Mouse (Mus musculus): ENCODE data around the gene Plekho1. TPM values are rescaled to one million over a fixed set of nuclear protein-coding genes. Genes with fewer than 3 reads are reported as not detected.
"Not testable (repeated sequence)": the region's sequence is repeated elsewhere in the genome, so short reads cannot be mapped to it uniquely, and the experiment has no call there.

The Plekho1 gene
- polyA plus RNA-seq, 1 experiment from 2014 or later = 72.8 TPM

DNA sequence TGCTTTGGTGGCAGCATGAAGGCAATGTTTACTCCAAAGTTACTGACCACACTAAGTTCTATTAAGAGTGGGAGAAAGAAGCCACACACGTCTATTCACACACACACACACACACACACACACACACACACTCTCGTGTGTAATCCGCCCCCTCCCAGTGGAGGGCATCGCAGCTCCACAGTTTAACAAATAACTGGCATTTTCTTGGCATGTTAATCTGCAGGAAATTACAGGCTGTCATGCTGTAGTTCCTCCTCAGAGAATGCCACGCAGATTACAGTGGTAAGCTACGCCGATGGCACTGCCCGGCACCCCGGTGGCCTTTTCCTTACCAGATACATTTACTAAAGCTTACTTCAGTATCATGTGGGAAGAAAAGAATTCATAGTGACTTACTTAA lies 17.5 kb downstream of the Plekho1 start:
- no peak for DNase-seq (ENCODE audit: low spot score)
- WGBS = 89% methylated on average over 9 of the region's 9 CpGs
- Histone ChIP-seq H3K4me2 (ENCODE audit: low read depth) (no peak overlapping the region), H3K27me3 (ENCODE audit: control insufficient read depth, insufficient read depth, low read length) (no peaks in the 10 kb centered on the region), H3K9me3 (ENCODE audit: control insufficient read depth, low read length) (no peaks in the 10 kb centered on the region), H3K36me3 (ENCODE audit: control insufficient read depth, insufficient read depth, low read length) (no peaks in the 10 kb centered on the region), H3K9ac (ENCODE audit: low read length) (no peak overlapping the region), H3K4me3 (ENCODE audit: low read depth, low read length) (no peak overlapping the region), H3K27ac (ENCODE audit: low read depth, low read length) (no peak overlapping the region), H3K4me1 (ENCODE audit: control insufficient read depth, insufficient read depth, low read length) (peaks cover 8% of the 10 kb centered on the region)
- ATAC-seq (ENCODE audit: insufficient read depth, low FRiP score, low TSS enrichment) = no peak

DNA sequence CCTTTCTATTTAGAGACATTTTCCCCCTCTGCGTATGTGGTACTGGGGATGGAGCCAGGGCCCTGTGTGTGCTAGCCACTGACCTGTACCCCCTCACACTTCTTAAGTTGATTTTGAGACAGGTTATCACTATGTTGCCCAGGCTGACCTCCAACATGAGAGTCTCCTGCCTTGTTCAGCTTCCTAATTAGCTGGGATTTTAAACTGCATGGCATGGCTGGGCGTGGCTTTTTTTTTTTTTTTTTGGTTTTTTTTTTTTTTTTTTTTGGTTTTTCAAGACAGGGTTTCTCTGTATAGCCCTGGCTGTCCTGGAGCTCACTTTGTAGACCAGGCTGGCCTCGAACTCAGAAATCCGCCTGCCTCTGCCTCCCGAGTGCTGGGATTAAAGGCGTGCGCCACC lies 18.2 kb downstream of the Plekho1 start:
- not testable (repeated sequence) for H3K4me1 ChIP-seq (ENCODE audit: control insufficient read depth, insufficient read depth, low read length); H3K27ac ChIP-seq (ENCODE audit: low read depth, low read length); H3K4me3 ChIP-seq (ENCODE audit: low read depth, low read length); H3K36me3 ChIP-seq (ENCODE audit: control insufficient read depth, insufficient read depth, low read length); H3K4me2 ChIP-seq (ENCODE audit: low read depth); H3K9ac ChIP-seq (ENCODE audit: low read length); H3K27me3 ChIP-seq (ENCODE audit: control insufficient read depth, insufficient read depth, low read length); DNase-seq (ENCODE audit: low spot score); ATAC-seq (ENCODE audit: insufficient read depth, low FRiP score, low TSS enrichment); H3K9me3 ChIP-seq (ENCODE audit: control insufficient read depth, low read length)
- WGBS = 94% methylated on average over 5 of the region's 7 CpGs

DNA sequence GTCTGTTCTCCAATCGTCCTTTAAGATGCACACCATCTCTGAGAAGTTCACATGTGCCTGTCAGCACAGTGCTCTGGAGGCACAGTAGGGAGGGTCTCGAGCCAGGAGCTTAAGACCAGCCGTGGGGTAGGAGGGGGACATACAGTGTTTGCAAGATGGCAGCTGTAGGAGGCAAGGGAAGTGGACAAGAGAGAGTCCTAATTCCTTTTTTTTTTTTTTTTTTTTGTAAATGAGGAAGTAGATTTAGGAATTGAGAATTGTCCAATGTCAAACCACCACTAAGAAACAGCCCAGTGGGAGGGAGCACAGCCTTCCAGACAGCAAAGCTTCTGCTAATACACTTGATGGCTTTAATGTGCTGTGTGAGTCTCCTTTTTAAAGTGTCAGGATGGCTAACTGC lies 18.7 kb downstream of the Plekho1 start:
- 68% methylated on average over 3 of the region's 3 CpGs for WGBS
- DNase-seq (ENCODE audit: low spot score) = no peak
- H3K36me3 ChIP-seq (ENCODE audit: control insufficient read depth, insufficient read depth, low read length) = no peaks in the 10 kb centered on the region
- H3K27me3 ChIP-seq (ENCODE audit: control insufficient read depth, insufficient read depth, low read length) = no peaks in the 10 kb centered on the region
- H3K4me3 ChIP-seq (ENCODE audit: low read depth, low read length) = no peak overlapping the region
- H3K4me1 ChIP-seq (ENCODE audit: control insufficient read depth, insufficient read depth, low read length) = peaks cover 14% of the 10 kb centered on the region
- H3K27ac ChIP-seq (ENCODE audit: low read depth, low read length) = no peak overlapping the region
- no peaks in the 10 kb centered on the region for H3K9me3 ChIP-seq (ENCODE audit: control insufficient read depth, low read length)
- H3K9ac ChIP-seq (ENCODE audit: low read length) = no peak overlapping the region
- no peak for ATAC-seq (ENCODE audit: insufficient read depth, low FRiP score, low TSS enrichment)
- H3K4me2 ChIP-seq (ENCODE audit: low read depth) = no peak overlapping the region

DNA sequence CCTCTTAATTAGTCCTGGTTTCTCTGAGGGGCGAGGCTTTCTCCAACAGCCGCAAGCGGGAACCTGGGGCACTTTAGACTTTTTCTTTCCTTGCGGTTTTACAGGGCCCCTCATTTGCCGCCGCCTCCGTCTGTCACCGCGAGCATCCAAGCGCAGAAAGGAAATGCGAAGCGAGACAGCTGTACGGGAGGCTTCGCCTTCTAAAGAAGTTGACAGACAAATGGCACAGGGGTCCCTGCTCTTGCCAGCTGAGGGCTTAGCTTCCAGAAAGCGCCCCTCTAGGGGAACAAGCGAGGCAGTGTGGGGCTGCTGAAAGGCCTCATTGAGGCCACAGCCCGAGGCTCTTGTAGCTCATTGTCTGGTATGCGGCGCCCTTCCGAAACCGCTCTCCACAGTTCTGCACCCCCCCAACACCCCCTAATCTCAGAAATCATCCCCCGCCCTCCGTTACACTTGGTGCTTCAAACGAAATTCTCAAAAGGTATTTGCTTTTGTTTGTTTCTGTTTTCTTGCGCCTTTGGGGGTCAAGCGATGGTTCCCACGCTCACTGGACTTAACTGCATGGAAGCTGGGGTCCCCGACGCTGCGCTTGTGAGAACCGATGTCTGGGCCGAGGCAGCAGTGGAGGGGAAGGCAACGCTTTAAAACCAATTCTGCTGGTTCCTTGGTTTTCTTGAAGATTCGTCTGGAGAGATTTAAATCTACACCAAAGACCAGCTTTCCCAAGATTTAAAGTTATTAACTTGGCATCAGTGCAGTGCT lies 22.7 kb downstream of the Plekho1 start:
- ATAC-seq (ENCODE audit: insufficient read depth, low FRiP score, low TSS enrichment) (peak; percentile 96), DNase-seq (ENCODE audit: low spot score) (peak; percentile 84)
- Histone ChIP-seq H3K27me3 (ENCODE audit: control insufficient read depth, insufficient read depth, low read length) (no peaks in the 10 kb centered on the region), H3K9ac (ENCODE audit: low read length) (peak overlapping the region; percentile 44), H3K9me3 (ENCODE audit: control insufficient read depth, low read length) (no peaks in the 10 kb centered on the region), H3K4me3 (ENCODE audit: low read depth, low read length) (0 out of 2 replicates have a peak overlapping the region, but pooled peaks have one; percentile 0), H3K4me2 (ENCODE audit: low read depth) (peak overlapping the region; percentile 47), H3K36me3 (ENCODE audit: control insufficient read depth, insufficient read depth, low read length) (no peaks in the 10 kb centered on the region), H3K27ac (ENCODE audit: low read depth, low read length) (peak overlapping the region; percentile 78), H3K4me1 (ENCODE audit: control insufficient read depth, insufficient read depth, low read length) (peaks cover 14% of the 10 kb centered on the region)
- WGBS = 2% methylated on average over 34 of the region's 34 CpGs

DNA sequence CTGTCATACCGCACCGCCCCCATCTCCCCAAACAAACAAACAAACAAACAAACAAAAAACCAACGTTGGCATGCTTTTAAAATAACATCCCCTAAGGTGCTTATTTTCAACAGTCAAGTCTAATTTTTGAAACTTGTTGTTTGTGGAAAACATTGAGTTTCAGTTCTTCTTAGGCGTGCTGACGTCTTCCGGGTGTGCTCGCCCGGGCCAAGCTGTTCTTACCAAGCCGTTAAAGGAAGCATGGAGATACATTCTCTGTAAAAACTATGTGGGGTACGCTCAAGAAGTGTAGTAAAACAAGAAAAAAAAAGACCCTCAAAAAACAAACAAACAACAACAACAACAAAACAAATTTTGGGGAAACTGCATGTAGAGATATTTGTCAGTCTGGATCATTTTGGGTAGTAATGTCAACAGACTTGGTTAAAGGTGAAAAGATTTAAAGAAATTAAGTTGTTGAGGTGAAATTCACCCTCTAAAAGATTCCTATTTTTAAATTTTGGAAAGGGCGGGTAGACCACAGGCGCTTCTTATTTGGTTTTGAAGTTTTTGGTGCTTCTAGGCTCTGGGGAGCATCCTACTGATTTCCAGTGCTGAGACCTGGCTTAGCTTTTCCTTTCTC lies 23.4 kb downstream of the Plekho1 start:
- 0 out of 2 replicates have a peak overlapping the region, but pooled peaks have one; percentile 0 for H3K4me3 ChIP-seq (ENCODE audit: low read depth, low read length)
- no peak for ATAC-seq (ENCODE audit: insufficient read depth, low FRiP score, low TSS enrichment)
- no peaks in the 10 kb centered on the region for H3K36me3 ChIP-seq (ENCODE audit: control insufficient read depth, insufficient read depth, low read length)
- H3K27ac ChIP-seq (ENCODE audit: low read depth, low read length) = peak overlapping the region; percentile 78
- peaks cover 14% of the 10 kb centered on the region for H3K4me1 ChIP-seq (ENCODE audit: control insufficient read depth, insufficient read depth, low read length)
- DNase-seq (ENCODE audit: low spot score) = no peak
- H3K9ac ChIP-seq (ENCODE audit: low read length) = peak overlapping the region; percentile 44
- H3K27me3 ChIP-seq (ENCODE audit: control insufficient read depth, insufficient read depth, low read length) = no peaks in the 10 kb centered on the region
- H3K4me2 ChIP-seq (ENCODE audit: low read depth) = peak overlapping the region; percentile 47
- 75% methylated on average over 12 of the region's 12 CpGs for WGBS
- H3K9me3 ChIP-seq (ENCODE audit: control insufficient read depth, low read length) = no peaks in the 10 kb centered on the region

DNA sequence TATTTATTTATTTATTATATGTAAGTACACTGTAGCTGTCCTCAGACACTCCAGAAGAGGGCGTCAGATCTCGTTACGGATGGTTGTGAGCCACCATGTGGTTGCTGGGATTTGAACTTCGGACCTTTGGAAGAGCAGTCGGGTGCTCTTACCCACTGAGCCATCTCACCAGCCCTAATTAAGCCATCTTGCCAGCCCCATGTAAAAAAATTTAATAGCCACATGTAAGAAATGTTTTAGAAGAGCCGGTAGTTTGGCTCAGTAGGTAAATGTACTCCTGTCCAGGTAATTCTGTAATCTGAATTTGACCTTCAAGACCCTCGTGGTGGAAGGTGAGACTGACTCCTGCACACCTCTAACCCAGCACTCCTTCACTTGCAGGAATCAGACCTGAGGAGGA lies 25.1 kb downstream of the Plekho1 start:
- H3K27me3 ChIP-seq (ENCODE audit: control insufficient read depth, insufficient read depth, low read length); H3K4me3 ChIP-seq (ENCODE audit: low read depth, low read length); H3K9ac ChIP-seq (ENCODE audit: low read length); DNase-seq (ENCODE audit: low spot score); ATAC-seq (ENCODE audit: insufficient read depth, low FRiP score, low TSS enrichment); H3K9me3 ChIP-seq (ENCODE audit: control insufficient read depth, low read length); H3K4me2 ChIP-seq (ENCODE audit: low read depth); H3K27ac ChIP-seq (ENCODE audit: low read depth, low read length); H3K36me3 ChIP-seq (ENCODE audit: control insufficient read depth, insufficient read depth, low read length): not testable (repeated sequence)
- 61% methylated on average over 6 of the region's 7 CpGs for WGBS
- peaks cover 14% of the 10 kb centered on the region for H3K4me1 ChIP-seq (ENCODE audit: control insufficient read depth, insufficient read depth, low read length)

DNA sequence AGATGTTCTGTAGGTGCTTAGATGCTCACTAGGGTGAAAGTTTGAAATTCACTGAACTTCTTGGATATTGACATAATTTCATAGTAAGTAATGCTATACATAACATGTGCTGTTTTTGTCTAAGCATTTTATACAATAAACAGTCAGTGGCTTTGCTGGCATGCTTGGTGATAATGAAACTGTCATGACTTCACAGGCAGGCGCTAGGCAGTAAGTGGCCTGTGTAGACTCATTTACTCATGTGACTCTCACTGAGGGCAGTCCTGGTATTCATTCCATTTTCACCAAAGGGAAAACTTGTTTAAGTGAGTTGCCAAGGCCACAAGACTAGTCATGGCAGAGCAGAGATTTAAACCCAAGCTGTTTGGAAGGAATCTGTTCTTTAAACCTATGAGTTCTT lies 26.5 kb downstream of the Plekho1 start:
- Histone ChIP-seq H3K27me3 (ENCODE audit: control insufficient read depth, insufficient read depth, low read length) (no peaks in the 10 kb centered on the region), H3K27ac (ENCODE audit: low read depth, low read length) (no peak overlapping the region), H3K4me2 (ENCODE audit: low read depth) (no peak overlapping the region), H3K4me3 (ENCODE audit: low read depth, low read length) (no peak overlapping the region), H3K36me3 (ENCODE audit: control insufficient read depth, insufficient read depth, low read length) (no peaks in the 10 kb centered on the region), H3K4me1 (ENCODE audit: control insufficient read depth, insufficient read depth, low read length) (peaks cover 14% of the 10 kb centered on the region), H3K9ac (ENCODE audit: low read length) (no peak overlapping the region), H3K9me3 (ENCODE audit: control insufficient read depth, low read length) (no peaks in the 10 kb centered on the region)
- no peak for DNase-seq (ENCODE audit: low spot score)
- 90% methylated on average over 1 of the region's 1 CpGs for WGBS
- no peak for ATAC-seq (ENCODE audit: insufficient read depth, low FRiP score, low TSS enrichment)

DNA sequence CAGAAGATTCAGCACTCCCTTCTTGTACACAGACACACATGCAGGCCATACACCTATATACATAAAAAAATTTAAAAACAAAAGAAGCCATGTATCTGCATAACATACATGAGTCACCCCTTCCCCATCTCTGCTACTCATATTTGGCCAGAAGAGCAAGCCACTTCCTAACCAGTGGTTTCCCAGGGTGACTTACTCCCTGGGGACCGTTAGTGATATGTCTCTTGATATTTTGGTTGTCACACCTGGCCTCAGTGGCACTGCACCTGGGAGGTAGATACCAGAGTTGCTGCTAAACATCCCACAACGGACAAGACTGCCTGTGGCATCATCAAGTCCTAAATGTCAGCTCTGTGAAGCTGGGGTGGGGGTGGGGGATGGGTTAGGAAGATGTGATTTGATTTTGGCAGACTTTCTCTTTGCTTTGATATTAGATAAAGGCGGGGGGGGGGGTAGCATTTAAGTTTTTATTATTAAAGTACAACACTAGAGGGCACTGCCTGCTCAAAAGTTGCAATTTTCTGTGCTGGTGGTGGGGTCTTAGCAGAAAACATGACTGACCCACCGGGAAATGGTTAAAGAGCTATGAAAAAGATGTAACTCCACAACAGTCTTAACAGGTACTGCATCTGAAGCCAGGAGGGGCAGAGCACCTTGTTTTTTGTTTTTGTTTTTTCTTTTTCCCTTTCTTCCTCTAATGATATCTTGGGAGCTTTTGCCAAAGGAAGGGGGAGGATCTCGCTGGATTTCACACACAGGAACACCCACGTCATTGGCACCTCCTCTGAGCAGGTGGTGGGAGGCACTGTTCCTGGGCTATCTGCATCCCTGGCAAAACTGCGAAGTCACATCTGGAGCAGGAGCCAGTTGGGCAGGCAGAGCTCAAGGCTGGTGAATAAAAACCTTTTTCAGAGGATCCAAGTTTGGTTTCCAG lies 30.0 kb downstream of the Plekho1 start:
- H3K4me1 ChIP-seq (ENCODE audit: control insufficient read depth, insufficient read depth, low read length) = no peaks in the 10 kb centered on the region
- H3K4me2 ChIP-seq (ENCODE audit: low read depth) = no peak overlapping the region
- DNase-seq (ENCODE audit: low spot score) (peak; percentile 44), ATAC-seq (ENCODE audit: insufficient read depth, low FRiP score, low TSS enrichment) (no peak)
- H3K9me3 ChIP-seq (ENCODE audit: control insufficient read depth, low read length) = no peaks in the 10 kb centered on the region
- H3K36me3 ChIP-seq (ENCODE audit: control insufficient read depth, insufficient read depth, low read length) = no peaks in the 10 kb centered on the region
- no peak overlapping the region for H3K4me3 ChIP-seq (ENCODE audit: low read depth, low read length)
- H3K27me3 ChIP-seq (ENCODE audit: control insufficient read depth, insufficient read depth, low read length) = no peaks in the 10 kb centered on the region
- H3K9ac ChIP-seq (ENCODE audit: low read length) = no peak overlapping the region
- H3K27ac ChIP-seq (ENCODE audit: low read depth, low read length) = no peak overlapping the region
- WGBS = 9% methylated on average over 7 of the region's 7 CpGs
